Mouse (Mus musculus) heart, adult 9 months (tissue): ENCODE results near the gene Emilin3.
"Not testable (repeated sequence)": the region's sequence is repeated elsewhere in the genome, so short reads cannot be mapped to it uniquely, and the experiment has no call there.

Experiments used
- DNase-seq, 2 experiments: peaks; one replicate each; pipeline ENCODE4 v3.0.0; 2022; ENCODE audit warnings: low spot score in 2 of 2

The Emilin3 gene

DNA sequence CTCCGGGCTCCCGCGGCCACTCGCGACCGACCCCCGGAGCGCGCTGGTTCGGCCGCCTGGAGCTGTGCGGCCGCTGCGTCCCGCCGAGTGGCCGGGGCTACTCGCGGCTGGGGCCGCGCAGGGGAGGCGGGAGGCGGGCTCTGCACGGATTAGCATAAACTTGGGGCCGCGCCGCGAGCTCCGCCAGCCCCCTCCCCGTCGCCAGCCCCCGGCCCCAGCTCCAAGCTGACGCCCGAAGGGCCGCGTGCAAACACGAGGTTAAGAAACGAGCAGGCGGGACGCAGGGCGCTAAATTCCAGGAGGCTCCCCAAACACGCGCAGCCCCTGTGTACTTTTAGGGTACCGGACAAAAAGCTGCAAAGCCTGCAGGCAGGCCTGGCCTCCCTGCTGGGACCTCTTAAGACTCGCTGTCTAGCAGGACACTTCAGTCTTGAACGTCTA lies at the start of gene Emilin3:
Emilin3 (minus strand) TSS at position 98 of the 441 bp plus-strand sequence.
- no peak for DNase-seq

DNA sequence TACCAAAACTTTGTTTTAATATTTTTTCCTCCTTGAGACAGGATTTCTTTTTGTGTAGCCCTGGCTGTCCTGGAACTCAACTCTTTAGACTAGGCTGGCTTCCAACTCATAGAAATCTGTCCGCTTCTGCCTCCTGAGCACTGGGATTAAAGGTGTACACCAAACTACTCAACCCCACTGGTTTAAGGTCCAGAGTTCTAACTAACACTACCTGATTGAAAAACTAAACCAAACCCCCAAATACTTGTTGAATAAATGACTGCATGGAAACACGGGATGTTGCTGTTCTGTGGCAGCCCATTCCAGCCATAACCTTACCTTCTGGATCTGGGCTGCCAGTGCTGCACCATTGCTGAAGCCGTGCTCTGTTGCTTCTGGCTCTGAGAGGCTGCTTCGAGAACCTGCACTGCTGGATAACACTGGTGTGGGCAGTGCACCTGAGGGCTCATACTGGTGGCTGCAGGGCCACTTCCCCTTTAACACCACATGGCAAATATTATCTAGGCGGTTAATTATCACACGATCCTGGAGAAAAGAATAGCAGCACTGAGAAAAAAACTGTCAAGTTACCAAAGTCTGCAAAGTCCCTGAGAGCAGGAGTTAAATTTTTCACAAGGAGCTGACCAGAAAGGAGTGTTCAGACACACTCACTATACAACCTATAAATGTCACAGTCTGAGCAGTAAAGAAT lies 49.0 kb upstream of the Emilin3 start:
- no peak for DNase-seq

DNA sequence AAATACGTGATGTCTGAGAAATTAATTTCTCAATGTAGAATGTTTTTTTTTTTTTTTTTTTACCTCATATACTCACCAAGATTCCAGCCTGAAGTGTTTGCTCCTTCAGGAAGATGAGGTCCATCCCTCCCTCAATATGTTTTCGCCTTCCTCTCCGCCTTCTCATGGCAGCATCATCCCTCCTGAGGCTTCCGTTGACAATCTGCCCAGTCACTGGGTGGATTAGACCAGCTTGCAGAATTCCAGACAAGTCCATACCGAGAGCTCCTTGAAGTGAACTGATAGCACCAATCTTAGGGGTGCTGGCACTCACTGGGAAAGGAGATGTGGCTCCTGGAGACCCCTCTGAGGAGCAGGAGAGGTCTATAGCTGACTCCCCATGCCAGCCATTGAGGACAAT lies 47.8 kb upstream of the Emilin3 start:
- no peak for DNase-seq

DNA sequence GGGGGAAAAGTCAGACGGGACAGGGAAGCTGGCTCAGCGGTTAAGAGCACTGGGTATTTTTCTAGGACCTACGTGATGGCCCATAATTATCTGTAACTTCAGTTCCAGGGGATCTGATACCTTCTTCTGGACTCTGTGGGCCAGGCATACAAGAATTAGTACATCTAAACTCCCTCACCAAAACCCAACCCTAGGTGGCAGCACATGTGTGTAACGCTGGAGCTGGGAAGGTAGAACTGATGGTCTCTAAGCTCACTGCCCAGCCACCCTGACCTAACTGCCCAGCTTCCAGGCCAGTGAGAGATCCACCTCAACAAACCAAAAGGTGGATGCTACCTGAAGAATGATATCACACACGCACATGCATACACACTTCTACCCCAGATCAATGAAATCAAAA lies 46.6 kb upstream of the Emilin3 start:
- DNase-seq, result no peak

DNA sequence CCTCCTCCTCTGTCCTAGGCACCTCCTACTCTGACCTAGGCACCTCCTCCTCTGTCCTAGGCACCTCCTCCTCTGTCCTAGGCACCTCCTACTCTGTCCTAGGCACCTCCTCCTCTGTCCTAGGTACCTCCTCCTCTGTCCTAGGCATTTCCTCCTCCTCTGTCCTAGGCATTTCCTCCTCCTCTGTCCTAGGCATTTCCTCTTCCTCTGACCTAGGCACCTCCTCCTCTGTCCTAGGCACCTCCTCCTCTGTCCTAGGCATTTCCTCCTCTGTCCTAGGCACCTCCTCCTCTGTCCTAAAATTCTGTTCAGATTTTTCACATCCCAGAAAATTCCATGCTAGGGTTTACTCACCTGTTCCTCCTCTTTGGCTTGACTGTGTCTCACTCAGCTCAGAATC lies 45.7 kb upstream of the Emilin3 start:
- not testable (repeated sequence) for DNase-seq

DNA sequence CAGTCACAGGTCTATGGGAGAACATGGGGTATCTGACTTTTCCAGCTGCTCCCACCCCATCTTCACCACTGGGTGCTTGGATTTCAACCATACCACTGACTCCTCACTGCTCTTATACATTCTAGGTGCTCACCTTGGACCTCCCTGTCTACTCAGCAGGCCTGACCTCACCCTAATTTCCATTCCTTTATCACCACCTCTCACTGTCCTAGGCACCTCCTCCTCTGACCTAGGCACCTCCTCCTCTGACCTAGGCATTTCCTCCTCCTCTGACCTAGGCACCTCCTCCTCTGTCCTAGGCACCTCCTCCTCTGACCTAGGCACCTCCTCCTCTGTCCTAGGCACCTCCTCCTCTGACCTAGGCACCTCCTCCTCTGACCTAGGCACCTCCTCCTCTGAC lies 45.2 kb upstream of the Emilin3 start:
- DNase-seq, result not testable (repeated sequence)

DNA sequence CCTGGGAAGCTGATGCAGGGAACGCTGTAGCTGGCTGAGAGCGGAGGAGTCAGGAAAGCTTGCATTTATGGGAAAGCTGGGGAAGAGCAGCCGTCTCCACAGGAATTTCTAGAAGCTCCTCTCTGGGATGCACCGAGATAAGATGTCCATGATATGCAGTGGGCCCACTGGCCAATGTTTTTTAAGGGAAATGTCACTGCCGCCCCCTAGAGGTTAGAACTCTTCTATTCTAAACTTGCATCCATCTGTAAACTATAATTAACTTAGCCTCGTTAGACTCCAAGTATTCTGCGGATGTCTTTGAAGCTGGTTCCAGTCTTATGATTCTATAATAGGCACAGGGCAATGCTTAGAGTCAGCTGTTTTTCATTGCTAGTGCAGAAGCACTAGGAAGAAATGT lies 43.2 kb upstream of the Emilin3 start:
- DNase-seq, result peak in 1 of 2 experiments; percentile 42

DNA sequence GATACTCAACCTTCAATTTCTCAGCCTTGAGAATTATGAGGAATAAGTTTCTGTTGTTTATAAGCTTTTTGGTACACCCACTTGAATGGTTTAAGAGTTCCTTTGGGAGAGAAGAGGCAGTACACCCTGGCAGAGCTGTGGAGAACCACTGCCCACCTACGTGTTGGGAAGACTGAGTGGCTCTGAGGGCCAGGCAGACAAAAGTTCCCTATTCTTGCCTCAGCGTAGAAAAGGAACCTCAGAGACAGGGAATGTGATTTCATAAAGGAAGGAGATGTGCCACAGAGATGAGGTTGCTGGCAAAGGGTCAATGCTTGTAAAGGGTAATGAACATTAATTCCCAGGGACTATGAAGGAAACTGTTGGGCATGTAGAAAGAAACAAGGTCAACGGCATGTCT lies 42.4 kb upstream of the Emilin3 start:
- no peak for DNase-seq

DNA sequence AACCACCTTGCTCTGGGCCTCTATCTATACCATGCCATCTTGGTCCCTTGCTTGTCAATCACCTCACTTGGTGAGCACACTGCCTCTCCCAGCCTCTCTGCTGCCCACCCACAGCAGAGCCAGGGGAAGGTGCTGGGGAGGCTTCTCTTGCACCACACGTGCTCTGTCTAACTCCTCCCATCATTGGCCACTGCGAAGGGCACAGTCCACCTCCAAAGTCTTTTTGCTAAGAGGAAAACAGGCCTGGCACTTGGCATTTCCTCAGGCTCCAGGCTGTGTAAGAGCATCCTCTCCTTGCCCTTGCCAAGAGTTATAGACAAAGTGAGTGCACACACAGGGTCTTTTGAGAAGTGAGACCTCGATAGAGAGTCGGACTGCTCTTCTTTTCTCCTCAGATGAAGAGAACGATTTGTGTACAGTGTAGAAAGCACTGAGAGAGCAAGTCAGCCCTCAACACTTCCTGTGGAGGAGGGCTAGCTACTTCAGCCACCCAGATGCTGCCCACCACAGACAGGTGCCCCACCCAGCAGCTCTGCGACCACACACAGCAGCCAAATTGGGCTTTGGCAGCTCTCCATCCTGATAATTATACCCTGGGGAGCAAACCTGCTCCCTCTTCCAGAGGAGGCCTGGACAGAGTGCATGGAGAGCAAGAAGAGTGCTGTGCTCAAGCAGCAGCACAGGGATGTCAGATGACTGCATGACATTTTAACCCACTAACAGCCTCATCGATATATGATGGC lies 41.2 kb upstream of the Emilin3 start:
- no peak for DNase-seq

DNA sequence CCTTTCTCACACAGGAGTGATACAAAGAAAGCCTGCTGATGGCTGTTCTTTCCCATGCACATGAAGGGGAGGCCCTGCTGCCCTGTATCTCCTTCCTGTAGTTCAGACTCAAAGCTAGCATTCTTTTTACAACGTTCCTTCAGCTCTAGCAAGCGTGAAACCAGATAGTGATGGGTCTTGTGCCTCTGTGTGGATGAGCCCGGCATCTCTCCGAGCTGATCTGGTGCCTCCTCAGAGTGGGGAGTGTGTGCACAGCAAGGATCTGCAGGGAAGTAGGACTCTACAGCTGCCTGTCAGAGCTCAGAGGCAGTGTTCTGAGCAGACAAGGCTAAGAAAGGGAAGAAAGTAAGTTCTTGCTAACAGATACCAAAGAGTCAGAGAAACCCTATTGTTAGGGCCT lies 39.5 kb upstream of the Emilin3 start:
- no peak for DNase-seq

DNA sequence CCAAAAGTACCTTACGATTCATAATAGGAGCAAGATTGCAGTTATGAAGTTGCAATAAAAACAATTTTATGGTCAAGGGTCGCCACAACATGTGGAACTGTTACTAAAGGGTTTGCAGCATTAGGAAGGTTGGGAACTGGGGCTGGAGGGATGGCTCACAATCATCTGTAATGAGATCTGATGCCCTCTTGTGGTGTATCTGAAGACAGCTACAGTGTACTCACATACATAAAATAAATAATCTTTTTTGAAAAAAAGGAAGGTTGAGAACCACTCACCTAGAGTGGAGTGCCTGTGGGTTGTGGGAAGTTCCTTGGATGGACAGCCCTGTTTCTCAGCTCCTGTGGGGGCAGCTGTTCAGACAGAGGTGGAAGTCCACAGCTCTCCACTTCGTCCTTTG lies 30.3 kb upstream of the Emilin3 start:
- DNase-seq, result no peak

DNA sequence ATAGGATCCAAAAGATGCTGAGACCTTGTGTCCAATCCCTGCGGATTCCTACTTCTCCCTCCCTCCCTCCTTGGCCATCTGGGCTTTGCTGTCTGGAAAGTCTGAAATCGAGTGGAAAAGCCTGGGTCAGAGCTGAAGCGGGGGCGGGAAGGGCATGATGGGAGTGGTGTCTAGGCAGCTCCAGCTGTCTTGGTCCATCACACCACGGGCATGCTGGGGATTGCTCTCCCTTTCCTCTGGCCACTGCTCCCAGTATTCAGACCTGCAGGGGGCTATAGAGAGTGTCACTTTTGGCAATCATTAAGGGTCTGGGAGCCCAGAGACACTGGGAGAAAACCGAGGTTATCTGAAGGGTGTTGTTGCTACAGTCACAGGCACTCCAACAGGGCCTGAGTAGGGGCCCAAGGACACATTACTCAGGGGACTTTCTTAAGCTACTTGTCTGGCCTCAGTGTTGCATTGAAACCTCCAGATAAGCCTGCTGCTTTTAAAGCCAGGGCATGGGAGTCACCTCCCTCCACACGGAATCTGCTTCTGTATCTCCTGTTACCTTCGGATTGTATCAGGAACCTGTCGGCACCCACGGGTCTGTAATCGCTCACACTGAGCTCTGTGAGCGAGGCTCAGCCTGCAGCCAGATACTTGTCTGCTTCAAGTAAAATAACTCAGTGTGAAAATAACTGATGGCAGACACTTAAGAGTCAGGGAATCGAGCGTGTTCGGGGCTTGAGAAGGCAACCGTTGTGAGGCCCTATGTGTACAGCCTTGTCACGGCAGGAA lies 29.0 kb upstream of the Emilin3 start:
- DNase-seq, result peak in 1 of 2 experiments; percentile 29

DNA sequence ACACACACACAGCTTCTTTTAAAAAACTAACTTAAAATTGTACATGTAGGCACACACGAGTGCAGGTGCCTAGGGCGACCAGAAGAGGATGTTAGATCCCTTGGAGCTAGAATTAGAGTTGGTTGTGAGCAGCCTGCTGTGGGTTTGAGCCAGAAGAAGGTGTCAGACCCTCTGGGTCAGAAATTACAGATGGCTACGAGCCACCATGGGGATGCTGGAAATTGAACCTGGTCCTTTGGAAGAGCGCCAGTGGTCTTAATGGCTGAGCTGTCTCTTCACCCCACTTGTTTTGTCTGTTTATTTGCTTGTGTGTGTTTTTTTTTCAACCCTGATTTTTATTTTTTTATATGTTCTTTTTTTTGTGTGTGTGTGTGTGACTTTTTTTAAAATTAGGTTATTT lies 22.3 kb upstream of the Emilin3 start:
- DNase-seq, result no peak

DNA sequence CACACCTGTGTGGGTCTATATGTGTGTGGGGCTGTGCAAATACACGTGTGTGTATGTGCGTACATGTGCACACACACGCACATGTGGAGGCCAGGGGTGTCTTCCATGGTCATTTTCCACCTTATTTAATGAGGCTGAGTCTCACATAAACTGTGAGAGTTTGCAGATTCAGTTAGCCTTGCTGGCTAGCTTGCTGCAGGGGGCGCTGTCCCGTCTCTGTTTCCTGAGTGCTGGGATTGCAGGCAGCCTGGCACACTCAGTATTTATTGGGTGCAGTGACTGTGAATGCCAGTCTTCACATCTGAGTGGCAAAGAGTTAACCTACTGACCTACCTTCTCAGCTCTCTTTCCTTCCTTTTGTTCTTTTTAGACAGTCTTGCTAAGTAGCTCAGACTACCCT lies 21.8 kb upstream of the Emilin3 start:
- no peak for DNase-seq

DNA sequence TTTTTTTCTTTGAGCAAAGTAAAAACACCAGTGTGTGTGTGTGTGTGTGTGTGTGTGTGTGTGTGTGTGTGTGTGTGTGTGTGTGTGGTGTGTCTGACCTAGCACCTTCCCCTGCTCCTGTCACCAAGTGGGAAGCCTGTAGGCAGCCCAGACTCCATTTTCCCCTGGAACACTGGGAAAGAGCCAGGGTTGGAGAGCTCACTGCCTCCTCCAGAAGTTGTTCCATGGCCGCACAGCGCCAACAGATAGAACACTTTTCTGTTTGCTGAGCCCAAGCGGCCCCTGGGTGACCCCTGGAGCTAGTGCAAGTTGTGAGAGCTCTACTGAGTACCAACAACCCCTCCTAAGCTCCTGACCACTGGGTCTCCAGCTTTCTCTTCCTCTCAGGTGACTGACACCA lies 20.9 kb upstream of the Emilin3 start:
- DNase-seq, result peak; percentile 33 to 36

DNA sequence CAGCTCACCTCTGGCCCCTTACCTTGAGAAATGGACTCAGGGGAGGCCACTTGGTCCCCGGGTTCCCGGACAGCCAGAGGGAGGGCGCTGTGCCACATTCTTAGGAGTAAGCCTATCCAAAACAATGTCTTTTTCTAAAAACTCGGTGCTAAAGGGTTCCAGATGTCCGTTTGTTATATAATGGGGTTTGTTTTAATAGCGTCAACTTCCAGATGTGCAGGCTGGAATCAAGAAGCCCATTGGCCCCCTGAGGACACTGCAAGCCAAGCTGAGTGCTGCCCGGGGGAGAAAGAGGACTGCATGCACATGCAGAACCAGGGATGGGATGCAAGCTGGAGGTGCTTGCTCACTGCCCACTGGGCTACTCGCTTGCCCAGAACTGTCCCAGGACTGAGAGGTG lies 20.2 kb upstream of the Emilin3 start:
- DNase-seq, result peak; percentile 49 to 69

DNA sequence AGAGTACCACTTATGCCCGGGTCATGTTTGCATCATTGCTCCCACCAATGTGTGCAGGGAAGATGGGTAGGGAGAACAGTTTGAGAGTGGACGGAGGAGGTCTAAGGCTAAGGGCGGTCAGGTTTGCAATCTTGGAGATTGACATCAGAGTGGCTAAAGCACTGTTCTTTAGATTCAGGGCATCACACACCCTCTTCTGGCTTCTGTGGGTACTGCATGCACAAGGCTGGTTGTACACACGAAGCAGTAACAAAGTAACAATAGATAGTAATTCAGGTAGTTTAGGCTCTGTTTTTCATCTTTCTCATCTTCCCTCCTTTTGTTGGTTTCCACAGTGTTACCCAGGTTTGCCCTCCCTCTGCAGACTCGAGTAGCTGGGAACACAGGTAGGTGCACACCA lies 19.2 kb upstream of the Emilin3 start:
- no peak for DNase-seq

DNA sequence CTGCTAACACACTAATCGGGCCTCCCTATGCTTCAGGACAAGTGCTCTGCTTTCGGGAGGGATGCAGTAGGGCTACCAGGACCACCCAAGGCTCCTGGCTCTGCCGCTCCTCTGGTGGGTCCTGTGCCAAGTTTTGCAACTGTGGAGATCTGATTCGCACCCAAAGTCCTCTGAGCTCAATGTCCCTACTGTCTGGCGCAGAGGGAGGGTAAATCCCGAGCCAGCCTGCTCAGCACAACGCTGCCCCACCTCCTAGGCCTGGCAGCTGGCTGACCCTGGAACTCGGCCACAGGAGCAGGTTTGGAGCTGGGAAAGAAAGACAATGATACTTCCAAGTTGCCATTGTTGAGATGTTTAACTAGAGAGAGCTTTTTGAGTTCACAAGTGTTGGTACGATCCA lies 13.1 kb upstream of the Emilin3 start:
- peak; percentile 27 to 30 for DNase-seq

DNA sequence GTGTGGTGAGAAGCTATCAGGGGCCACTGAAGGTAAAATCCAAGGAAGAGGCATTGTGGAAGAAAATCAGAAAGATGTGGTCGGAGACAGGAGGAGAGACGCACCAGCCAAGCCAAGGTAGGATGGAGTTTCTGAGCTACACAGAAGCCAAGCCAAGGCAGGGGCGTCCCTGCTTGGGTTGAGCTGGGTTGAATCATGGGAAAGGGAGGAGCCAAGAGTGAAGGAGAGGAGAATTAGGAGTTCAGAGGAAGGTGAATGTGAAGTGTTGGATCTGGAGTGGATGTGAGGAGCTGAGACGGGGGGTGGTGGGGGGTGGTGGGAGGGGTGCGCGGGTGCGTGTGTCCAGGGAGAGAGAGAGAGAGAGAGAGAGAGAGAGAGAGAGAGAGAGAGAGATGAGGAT lies 9.2 kb upstream of the Emilin3 start:
- DNase-seq, result no peak

DNA sequence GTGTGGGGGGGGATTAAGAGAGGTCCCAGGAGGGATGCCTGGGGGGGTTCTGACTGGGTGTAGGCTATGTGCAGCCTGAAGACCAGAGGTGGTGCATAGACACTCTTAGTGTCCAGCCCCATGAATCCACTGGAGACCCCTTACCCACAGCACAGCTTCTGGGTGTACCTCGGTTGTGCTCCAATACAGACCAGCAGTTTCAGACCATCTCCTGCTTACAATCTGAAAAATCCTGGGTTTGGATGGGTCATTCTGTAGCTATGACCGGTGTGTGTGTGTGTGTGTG lies 6.7 kb upstream of the Emilin3 start:
- no peak for DNase-seq

DNA sequence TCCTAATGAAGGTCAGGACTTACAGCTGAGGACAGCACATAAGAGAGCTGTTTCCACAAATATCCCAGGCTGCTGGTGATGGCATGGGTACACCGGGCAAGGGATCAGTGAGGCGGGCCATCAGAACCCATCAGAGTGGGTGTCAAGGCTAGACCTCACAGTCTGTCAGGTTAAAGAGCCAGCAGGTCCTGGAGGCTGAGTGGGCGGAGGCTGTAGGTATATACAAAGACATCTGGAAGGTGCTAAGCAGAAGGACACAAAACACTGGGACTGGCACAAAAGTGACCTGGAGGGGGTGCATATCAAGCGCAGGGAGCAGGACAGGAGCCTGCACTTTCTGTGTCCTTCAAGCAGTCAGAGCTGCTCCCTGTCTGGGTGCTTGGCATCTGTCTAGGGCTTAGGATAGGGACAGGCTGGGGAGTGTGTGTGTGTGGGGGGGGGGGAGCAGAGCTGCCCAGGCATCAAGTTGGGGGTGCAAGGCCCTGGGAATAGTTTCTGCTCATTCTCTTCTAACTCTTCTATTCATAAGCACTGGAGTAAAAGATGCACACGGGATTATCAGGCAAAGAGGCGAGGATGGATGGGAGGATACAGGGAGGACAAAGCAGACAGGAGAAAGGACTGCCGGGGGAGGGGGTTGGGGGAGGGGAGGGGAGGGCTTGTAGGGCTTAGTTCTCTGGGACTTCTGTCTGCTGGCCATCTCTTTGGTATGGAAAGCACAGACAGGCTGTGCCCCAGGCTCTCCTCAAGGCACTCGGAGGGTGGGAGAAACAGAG lies 6.2 kb upstream of the Emilin3 start:
- no peak for DNase-seq

DNA sequence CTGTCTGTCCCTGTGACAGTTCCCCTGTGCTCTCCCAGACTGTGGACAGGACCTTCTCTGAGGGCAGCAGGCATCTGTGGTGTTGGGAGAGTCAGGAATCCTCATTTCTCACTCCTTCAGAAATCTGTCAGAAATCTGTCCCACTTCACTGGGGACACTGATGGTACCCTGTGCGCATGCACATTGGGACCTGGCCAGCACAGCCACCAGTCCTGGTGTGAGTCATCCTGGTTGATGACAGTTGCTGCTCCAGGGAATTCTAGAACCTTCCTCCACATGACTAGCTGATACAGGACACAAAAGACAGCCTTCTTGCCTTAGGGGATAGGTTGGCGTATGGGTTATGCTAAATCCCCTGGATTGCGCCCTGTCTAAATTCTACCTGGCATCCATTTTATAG lies 5.2 kb upstream of the Emilin3 start:
- no peak for DNase-seq
